Mouse (Mus musculus) activated CD4-positive, CD25-positive, alpha-beta regulatory T cell, adult 4 months (primary cell): ENCODE measurements around the gene Tceal5. TPM values are rescaled to one million over a fixed set of nuclear protein-coding genes. Genes with fewer than 3 reads are reported as not detected.
"Not testable (repeated sequence)": the region's sequence is repeated elsewhere in the genome, so short reads cannot be mapped to it uniquely, and the experiment has no call there.

ENCODE experiments used
- ATAC-seq: one replicate; pipeline ENCODE4 v1.8.0; 2017
- polyA plus RNA-seq, 2 experiments: library from polyadenylated mRNA; unstranded; fragments of 100-300 nt; shearing (Covaris generic); gene quantifications; one replicate each; pipeline ENCODE4 v1.2.1; 2017

The Tceal5 gene
- polyA plus RNA-seq: not detected

DNA sequence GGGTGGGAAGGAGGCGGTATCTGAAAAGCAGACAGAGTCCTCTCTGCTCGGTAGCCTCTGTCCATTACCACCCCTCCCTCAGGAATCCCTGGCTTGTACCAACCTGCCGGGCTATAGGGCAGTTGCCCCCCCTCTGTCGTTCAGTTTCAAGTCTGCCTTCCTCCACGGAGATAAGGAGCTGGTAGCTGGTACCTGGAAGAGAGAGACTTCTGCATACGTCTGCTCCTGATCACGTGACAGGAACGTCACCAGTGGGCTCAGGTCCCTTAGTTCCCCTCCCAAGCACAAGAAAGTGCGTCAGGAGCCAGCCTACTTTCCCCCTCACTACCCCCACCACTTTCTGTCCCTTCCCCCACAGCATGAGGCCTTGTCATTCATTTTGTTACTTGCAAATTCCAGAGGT is at the start of gene Tceal5:
Tceal5 (minus strand) TSS at position 213 of the 403 bp plus-strand sequence.
- no peak for ATAC-seq

DNA sequence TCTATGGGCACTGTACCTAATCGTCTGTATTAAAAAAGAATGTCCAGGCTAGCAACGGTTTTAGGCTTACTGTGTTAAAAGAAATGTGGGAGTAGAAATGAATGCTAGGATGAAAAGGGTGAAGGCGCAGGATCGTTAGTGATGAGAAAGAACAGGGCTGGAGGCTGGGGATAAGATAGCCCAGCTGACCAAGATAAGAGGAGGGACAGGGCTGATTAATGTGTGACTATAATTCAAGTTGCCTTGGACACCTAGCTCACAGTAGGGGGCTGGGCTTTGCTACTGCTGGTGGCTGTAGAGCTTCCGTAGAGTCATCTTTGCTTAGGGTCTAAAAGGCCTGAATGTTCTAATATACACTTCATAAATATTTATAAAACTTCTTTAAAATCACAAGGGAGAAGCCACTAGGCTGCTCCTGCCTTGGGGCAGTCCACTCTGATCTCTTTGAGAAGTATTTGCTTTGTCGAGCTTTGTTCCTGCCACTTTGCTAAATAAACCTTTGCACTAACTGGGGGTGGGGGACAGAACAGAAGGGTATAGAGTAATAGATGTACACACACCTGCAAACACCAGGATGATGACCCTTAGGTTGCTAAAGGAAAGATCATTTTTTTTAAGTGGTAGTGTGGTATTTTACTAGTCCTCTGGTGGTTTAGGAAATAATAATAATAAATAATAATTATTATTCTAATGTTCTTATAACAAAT is 48.5 kb upstream of the Tceal5 start:
- ATAC-seq: no peak

DNA sequence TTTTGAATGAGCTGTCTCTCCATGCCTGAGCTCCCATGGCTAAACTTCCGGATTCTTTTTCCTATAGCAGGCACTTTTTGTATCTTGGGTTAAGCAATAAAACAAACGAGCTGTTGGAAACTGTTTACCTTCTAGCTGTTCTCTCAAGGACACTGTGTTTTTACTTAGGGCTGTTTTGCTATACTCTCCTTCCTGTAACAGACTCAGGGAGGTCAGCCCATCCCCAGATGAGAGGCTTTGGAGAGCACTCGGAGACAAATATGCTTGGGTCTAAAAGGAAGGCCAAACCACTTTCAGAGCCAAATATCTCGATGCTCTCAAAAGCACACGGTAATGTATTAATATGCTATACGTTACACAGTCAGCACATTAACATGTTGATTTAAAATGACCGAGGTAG is 46.0 kb upstream of the Tceal5 start:
- ATAC-seq: no peak

- ATAC-seq: no peak
Observed at GRCm38 (mm10) chrX:136248811-136249210, 45.1 kb upstream of the Tceal5 start.

- ATAC-seq: no peak
Observed at GRCm38 (mm10) chrX:136245521-136246071, 41.9 kb upstream of the Tceal5 start.

DNA sequence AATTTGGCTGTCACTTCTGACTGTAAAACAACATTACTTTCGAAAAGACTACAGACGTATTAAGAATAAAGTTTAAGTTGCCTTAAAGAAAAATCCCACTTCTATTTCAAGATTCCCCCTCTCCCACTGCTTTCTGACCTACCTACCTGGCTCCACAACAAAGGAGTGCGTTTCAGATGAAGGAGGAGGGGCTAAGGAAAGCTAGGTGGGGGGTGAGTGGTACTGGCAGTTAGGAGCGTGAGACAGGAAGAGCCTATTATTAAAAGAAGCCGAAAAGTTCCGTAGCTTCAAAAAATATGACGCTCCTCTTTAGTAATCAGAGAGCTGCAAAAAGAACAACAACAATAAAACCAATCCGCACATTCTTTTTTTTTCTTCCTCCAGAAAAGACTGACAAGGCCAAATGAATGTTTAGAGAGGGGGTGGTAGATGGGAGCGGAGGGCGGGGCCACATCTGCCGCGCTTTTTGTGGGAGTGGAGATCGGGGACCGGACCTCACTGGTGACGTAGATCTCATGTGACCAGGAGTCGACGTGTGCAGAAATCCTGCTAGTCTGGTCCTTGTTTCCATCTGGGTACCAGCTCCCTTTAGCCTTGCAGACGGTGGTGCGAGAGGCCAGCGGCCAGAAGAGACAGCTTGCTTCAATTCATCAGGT is 41.0 kb upstream of the Tceal5 start, which contains the start of gene Tceal9:
Tceal9 (plus strand) TSS at position 506 of the 656 bp plus-strand sequence.
- ATAC-seq: peak; percentile 89

GRCm38 (mm10) chrX:136243181-136243580 is 39.5 kb upstream of the Tceal5 start:
- no peak for ATAC-seq

DNA sequence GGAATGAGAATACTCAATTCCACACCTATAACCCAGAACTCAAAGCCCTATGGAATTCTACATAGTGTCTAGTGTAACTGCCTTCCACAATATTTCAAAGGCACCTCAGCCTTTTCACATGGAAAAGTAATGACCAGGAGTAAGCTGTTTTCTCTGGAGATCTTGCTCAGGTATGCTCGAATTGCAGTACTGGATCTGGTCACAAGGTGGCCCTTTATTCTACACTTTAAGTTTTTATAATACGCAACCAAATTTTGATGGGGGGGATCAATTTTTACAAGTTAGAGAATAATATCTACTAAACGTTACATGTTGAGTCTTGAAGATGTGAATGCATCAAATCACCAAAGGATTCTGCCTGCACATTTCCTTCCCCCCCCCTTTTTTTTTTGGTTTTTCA is 34.4 kb upstream of the Tceal5 start:
- no peak for ATAC-seq

DNA sequence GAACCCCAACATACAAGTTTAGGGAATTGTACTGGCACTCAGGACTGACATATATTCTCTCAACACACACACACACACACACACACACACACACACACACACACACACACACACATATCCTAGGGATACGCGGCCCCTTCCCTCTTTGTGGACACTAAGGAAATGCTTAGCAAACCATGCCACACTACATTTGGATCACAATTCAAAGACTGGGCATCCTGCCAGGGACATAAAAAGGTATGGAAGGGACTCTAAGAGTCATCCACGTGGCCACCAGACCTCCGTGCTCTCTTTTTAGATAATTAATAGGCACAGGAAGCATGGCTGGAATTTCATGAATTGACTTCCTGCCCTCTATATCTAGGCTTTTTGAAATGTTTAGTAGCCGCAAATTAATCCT is 24.1 kb upstream of the Tceal5 start:
- ATAC-seq: no peak

GRCm38 (mm10) chrX:136223714-136224113 is 20.0 kb upstream of the Tceal5 start:
- no peak for ATAC-seq

- ATAC-seq: no peak
Observed at GRCm38 (mm10) chrX:136216303-136216702, 12.6 kb upstream of the Tceal5 start.

DNA sequence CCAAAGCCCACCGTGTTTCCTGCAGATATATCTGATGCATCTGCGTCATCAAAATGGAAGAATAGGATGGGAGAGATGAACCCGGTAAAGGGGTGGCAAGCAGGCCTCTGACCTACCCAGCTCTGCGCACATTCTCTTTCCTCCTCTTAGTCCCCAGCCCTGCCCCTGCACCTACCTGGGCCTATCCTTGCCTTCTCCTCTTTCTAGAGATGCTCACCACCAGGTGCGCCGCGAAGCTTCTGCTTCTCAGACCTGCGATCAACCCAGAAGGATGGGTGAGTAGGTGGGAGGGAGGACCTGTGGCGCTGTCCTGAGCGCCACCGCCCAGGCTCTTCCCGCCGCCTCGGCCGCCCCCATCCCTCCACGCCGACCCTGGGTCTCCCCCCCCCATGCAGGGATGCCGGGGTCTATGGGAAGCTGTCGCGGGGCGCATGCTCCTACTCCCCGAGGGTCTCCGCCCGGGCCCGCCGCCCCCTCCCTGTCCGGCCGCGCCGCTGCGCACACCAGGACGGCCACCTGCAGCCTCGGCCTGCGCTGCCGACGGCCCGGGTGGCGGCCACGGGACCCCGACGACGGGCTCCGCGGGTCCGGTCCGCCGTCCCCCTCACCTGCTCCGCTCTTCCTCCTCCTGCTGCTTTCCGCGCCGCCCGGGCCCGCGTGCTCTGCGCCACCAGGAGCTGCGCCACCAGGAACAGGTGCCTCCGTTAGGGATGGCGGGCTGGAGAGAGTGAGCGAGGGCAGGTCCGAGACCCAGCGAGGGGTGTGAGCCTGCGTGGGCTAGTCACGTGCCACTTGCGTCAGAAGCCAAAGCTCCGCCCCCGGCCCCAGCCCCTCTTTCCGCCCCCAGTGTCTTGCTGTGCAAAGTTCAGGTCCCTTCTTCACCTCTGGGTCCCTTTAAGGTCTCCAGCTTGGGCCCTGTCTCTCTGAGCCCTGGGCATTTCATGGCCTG is 11.3 kb upstream of the Tceal5 start, which contains the start of the genes Tceal7 and Bex1:
Tceal7 (plus strand) TSS at position 51 of the 949 bp plus-strand sequence.
Bex1 (minus strand) TSS at position 785 of the 949 bp plus-strand sequence.
- ATAC-seq: not testable (repeated sequence)

- no peak for ATAC-seq
Observed at GRCm38 (mm10) chrX:136213396-136213795, 9.7 kb upstream of the Tceal5 start.

DNA sequence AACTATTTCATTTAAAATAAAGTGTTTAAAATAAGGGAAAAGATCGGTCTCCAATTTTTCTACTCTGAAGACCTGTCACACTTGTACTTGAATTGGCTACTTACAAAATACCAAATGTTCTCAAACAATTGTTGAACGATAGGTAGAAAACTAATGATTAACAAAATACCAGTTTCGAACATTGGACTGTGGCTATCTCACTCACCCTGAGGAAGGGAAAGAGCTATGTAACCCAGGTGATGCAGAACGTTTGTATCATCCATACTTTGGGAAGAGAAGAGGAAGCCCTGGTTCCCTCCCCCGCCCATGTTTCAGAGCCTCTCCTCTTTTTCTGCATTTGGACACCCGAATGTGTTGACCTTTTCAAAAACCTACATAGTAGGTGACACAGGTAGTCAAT is 730 bp upstream of the Tceal5 start:
- no peak for ATAC-seq

GRCm38 (mm10) chrX:136203257-136203656 is 419 bp downstream of the Tceal5 start:
- no peak for ATAC-seq

DNA sequence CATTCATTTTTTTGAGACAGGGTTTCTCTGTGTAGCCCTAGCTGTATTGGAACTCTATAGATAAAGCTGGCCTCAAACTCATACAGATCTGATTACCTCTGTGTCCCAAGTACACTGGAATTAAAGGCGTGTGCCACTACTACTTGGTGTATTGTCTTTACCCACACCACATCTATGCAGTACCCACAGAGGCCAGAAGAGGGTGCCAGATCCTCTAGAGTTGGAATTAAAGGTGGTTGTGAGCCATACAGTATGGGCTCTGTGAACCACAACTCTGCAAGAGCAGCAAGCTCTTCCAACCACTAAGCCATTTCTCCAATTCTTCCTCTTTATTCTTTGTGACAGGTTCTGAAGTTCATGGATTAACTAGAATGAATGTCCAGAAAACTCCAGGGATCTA is 6.8 kb downstream of the Tceal5 start:
- ATAC-seq: no peak

GRCm38 (mm10) chrX:136195193-136195944 is 8.3 kb downstream of the Tceal5 start:
- ATAC-seq: no peak

GRCm38 (mm10) chrX:136183107-136183506 is 20.6 kb downstream of the Tceal5 start:
- ATAC-seq: no peak

GRCm38 (mm10) chrX:136180897-136181553 is 22.7 kb downstream of the Tceal5 start:
- ATAC-seq: no peak

DNA sequence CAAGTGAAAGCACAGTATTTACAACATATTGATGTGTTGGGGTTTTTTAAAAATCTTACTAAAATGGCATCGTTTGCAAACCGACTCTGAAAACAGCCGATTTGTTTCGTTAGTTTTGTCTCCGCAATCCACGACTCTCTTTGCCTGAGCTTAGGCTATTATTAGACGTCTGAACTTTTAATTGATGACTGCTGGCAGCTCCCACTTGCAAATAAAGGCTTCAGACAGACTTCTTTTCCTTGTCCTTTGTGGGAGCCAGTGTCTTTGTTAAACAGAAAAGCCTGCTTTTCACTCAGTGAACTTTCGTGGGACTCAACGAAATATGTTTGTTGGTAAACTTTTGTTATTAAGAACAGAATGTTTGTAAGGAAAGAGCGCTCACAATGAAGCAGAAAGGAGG is 30.9 kb downstream of the Tceal5 start:
- ATAC-seq: no peak

DNA sequence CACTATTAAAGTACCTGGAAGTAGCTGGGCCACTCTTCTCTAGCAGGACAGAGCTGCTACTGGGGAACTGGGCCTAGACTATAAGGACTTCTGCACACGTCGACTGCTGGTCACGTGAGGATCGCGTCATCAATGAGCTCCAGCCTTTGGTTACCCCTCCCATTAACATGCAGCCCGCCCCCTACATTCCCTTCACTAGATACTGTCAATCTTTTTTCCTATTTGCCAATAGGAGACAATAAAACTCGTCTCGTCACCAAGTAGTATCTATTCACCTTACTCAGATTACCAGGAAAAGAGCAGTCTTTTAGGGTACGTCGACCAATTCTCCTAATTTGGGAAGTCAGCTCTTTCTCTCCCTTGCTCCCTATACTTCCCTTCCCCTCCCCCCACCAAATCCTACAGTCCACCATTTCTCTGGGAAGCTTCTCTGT is 31.5 kb downstream of the Tceal5 start, which contains the start of gene Tceal8:
Tceal8 (minus strand) TSS at position 225 of the 434 bp plus-strand sequence.
- ATAC-seq: no peak
